Mouse (Mus musculus): ENCODE results near the gene Atp6v1g3. TPM values are rescaled to one million over a fixed set of nuclear protein-coding genes. Genes with fewer than 3 reads are reported as not detected.

Atp6v1g3 gene
- not detected in 2 replicates for polyA plus RNA-seq (2016; fragmentation: Nextera tagmentation; extraction: Ambion mirVana)

DNA sequence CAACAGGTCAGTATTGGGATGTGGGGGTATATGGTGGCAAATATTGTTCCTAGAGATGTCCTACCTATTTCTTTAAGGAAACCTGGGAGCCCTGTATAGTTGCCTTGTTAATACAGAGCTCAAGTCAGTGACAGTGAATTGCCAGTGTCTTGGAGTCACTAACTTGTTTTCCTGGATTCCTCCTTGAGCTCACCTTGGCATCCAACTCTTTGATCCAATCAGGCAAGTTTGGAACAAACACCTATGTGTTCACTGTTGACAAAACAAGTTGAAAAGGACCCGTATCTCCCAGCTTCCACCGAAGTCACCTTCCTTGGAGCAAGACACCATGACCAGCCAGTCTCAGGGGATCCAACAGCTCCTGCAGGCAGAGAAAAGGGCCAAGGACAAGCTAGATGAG lies at the start of gene Atp6v1g3:
TSS of gene Atp6v1g3 (plus strand) at position 301 of the 400 bp plus-strand sequence.
- no peaks in the 10 kb centered on the region for H3K36me3 ChIP-seq
- no peak within 1 kb of the TSS for H3K4me3 ChIP-seq
- H3K4me2 ChIP-seq: no peak within 1 kb of the TSS
- no peaks in the 10 kb centered on the region for H3K9me3 ChIP-seq (replicated peaks)
- ATAC-seq: no peak
- H3K9ac ChIP-seq: no peak within 1 kb of the TSS
- no peaks in the 10 kb centered on the region for H3K27me3 ChIP-seq (replicated peaks)
- H3K27ac ChIP-seq: no peak within 1 kb of the TSS
- WGBS (ENCODE audit: insufficient replicate concordance): 72% methylated on average over 2 of the region's 2 CpGs
- H3K4me1 ChIP-seq: no peaks in the 10 kb centered on the region

DNA sequence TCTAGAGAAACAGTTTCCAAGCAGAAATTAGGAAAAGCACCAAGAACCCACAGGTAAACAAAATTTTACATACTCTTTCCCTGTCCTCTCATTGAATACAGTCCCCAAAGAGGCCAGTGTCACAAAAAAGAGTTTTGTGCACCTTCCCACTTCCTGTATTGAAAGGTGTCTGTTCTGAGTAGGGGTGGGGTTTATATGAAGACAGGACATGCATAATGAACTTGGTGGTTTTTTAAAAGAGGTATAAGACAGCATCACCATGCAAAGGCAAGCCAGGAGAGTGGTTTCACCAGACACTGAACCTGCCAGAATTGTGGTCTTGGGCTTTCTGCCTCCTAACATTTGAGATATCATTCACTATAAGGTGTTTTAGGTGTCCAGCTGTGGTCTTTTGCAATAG lies 40.5 kb upstream of the Atp6v1g3 start:
- no peaks in the 10 kb centered on the region for H3K27me3 ChIP-seq (replicated peaks)
- H3K4me3 ChIP-seq: no peak overlapping the region
- peaks cover under 1% of the 10 kb centered on the region; the same call in 1 of the 2 replicates for H3K9me3 ChIP-seq (replicated peaks)
- no peak for ATAC-seq
- no peak overlapping the region for H3K9ac ChIP-seq
- no peak overlapping the region for H3K4me2 ChIP-seq
- H3K4me1 ChIP-seq: no peaks in the 10 kb centered on the region
- H3K36me3 ChIP-seq: no peaks in the 10 kb centered on the region
- H3K27ac ChIP-seq: no peak overlapping the region

DNA sequence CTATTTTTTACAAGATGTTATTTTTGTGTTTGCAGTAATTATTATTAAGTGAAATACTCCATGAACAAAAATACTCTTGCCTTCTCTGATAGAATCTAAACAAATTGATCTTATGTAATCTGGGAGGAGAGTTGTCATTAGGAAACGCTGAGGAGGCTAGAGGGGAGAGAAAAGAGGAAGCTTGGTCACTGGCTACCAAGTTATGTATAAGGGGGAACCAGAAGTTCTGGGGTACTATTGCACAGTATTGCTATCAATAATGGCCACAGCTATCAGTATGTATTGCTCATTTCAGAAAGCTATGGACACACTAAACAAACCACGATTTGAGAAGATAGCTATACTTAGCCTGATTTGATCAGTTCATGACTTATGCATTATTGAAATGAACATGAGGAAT lies 36.3 kb upstream of the Atp6v1g3 start:
- Histone ChIP-seq H3K4me2 (no peak overlapping the region), H3K9ac (no peak overlapping the region), H3K4me1 (no peaks in the 10 kb centered on the region), H3K36me3 (no peaks in the 10 kb centered on the region), H3K27me3 (replicated peaks) (no peaks in the 10 kb centered on the region), H3K4me3 (no peak overlapping the region), H3K27ac (no peak overlapping the region), H3K9me3 (replicated peaks) (no peaks in the 10 kb centered on the region)
- WGBS (ENCODE audit: insufficient replicate concordance): 39% methylated on average over 2 of the region's 2 CpGs
- no peak for ATAC-seq

DNA sequence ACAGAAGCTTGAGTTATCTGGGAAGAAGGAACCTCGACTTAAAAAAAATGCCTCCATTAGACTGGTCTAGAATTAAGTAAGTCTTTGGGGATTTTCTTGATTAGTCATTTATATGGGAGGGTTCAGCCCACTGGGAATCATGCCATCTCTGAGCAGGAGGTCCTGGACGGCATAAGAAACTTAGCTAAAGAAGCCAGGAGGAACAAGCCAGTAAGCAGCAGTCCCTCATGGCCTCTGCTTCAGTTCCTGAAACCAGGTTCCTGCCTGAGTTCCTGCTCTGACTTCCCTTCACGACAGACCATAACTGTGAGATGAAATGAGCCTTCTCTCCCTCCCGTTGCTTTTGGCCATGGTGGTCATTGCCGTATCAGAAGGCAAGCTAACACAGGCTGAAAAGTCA lies 29.6 kb upstream of the Atp6v1g3 start:
- ATAC-seq: no peak
- Histone ChIP-seq H3K27ac (no peak overlapping the region), H3K9ac (no peak overlapping the region), H3K27me3 (replicated peaks) (no peaks in the 10 kb centered on the region), H3K36me3 (no peaks in the 10 kb centered on the region), H3K4me3 (no peak overlapping the region), H3K4me2 (no peak overlapping the region), H3K4me1 (no peaks in the 10 kb centered on the region), H3K9me3 (replicated peaks) (no peaks in the 10 kb centered on the region)
- 36% methylated on average over 5 of the region's 5 CpGs for WGBS (ENCODE audit: insufficient replicate concordance)

DNA sequence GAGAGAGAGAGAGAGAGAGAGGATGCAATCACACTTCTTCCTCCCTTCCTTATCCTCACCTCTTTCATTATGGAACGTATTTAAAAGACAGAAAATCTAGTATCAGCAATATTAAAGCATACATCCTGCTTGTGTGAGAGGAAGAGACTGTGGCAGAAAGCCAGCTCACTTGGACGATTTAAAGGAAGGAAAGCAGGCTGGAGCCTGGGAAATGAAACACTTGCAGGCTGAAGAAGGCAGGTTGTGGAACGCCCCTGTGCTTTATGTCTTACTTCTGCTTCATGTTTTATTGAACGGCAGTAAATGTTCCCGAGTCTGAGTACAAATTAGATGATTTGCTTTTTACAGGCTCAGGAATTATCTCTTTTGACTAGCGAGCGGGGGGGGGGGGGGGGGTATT lies 29.1 kb upstream of the Atp6v1g3 start:
- H3K27me3 ChIP-seq (replicated peaks): no peaks in the 10 kb centered on the region
- no peaks in the 10 kb centered on the region for H3K36me3 ChIP-seq
- 46% methylated on average over 7 of the region's 7 CpGs for WGBS (ENCODE audit: insufficient replicate concordance)
- H3K4me1 ChIP-seq: no peaks in the 10 kb centered on the region
- no peak overlapping the region for H3K4me2 ChIP-seq
- no peak overlapping the region for H3K27ac ChIP-seq
- H3K9ac ChIP-seq: no peak overlapping the region
- no peak overlapping the region for H3K4me3 ChIP-seq
- H3K9me3 ChIP-seq (replicated peaks): no peaks in the 10 kb centered on the region
- no peak for ATAC-seq

DNA sequence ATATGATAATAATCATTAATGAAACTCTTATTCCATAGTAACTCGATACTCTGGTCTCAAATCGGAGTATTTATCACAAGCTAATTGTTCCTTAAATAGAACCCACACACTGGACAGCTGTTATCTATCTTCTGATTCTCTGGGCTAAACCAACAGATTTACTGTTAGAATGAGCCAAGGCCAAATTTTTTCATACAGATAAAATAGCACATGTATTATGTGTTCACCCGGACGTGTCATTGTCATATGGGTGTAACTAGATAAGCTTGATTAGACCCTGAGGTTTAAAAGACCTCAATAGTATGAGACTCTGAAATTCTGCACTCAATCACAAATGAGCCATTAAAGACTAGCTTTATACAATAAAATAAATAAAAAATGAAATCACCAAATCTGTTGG lies 28.4 kb upstream of the Atp6v1g3 start:
- Histone ChIP-seq H3K9me3 (replicated peaks) (no peaks in the 10 kb centered on the region), H3K4me2 (no peak overlapping the region), H3K4me1 (no peaks in the 10 kb centered on the region), H3K4me3 (no peak overlapping the region), H3K9ac (no peak overlapping the region), H3K27ac (no peak overlapping the region), H3K36me3 (no peaks in the 10 kb centered on the region), H3K27me3 (replicated peaks) (no peaks in the 10 kb centered on the region)
- 65% methylated on average over 4 of the region's 4 CpGs for WGBS (ENCODE audit: insufficient replicate concordance)
- no peak for ATAC-seq

DNA sequence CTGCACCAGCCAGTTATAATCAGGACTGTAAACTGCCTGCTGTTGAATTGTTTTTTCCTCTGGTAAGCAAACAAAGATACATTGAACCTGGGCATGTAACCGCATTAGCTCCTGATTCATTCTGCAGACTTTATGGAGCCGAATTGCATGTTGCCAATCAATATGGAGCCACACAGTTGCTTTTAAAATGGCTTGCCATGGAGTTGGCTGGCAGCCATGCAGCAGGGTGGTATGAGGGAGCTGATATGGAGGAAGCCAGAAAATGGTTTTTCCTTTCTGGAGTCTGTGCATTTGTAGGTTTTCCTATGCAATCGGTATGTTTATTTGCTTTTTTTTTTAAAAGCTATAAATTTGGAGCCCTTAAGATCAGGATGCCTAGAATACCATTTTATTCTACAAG lies 28.0 kb upstream of the Atp6v1g3 start:
- WGBS (ENCODE audit: insufficient replicate concordance): 81% methylated on average over 3 of the region's 3 CpGs
- Histone ChIP-seq H3K4me1 (no peaks in the 10 kb centered on the region), H3K9me3 (replicated peaks) (no peaks in the 10 kb centered on the region), H3K27me3 (replicated peaks) (no peaks in the 10 kb centered on the region), H3K27ac (no peak overlapping the region), H3K4me3 (no peak overlapping the region), H3K36me3 (no peaks in the 10 kb centered on the region), H3K9ac (no peak overlapping the region), H3K4me2 (no peak overlapping the region)
- no peak for ATAC-seq

DNA sequence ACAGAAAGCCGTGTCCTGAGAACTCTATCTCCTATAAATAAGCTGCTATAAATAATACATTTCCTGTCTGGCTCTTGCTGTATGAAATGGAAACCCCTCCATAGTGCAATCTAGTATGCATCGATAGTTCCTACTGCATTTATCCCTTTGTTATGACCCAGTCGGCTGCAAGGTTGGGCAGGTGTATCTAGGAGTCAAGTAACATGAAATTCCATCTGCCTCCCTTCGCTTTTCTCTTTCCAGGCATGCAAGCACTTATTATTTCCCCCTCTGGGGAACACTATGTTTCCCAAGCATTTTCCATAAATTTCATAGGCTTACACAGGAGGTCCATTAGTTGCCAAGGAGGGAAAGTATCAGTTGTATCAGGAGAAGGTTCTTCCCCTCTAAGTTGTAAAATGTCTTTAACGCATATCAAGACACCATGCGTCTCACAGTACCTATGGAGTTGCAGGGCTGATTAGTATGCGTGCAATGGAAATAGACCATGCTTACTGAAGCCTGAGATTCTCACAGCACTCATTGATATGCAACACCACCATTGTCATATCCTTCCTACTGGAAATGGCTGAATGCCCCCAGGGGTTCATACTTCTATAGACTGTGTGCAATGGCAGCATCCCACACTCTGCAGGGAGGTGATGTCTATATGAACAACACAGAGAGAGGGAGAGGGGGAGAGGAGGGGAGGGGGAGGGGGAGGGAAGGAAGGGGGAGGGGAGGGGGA lies 26.9 kb upstream of the Atp6v1g3 start:
- Histone ChIP-seq H3K4me3 (no peak overlapping the region), H3K4me1 (no peaks in the 10 kb centered on the region), H3K27ac (no peak overlapping the region), H3K9me3 (replicated peaks) (no peaks in the 10 kb centered on the region), H3K36me3 (no peaks in the 10 kb centered on the region), H3K27me3 (replicated peaks) (no peaks in the 10 kb centered on the region), H3K4me2 (no peak overlapping the region), H3K9ac (no peak overlapping the region)
- no peak for ATAC-seq
- WGBS (ENCODE audit: insufficient replicate concordance): 75% methylated on average over 7 of the region's 7 CpGs

DNA sequence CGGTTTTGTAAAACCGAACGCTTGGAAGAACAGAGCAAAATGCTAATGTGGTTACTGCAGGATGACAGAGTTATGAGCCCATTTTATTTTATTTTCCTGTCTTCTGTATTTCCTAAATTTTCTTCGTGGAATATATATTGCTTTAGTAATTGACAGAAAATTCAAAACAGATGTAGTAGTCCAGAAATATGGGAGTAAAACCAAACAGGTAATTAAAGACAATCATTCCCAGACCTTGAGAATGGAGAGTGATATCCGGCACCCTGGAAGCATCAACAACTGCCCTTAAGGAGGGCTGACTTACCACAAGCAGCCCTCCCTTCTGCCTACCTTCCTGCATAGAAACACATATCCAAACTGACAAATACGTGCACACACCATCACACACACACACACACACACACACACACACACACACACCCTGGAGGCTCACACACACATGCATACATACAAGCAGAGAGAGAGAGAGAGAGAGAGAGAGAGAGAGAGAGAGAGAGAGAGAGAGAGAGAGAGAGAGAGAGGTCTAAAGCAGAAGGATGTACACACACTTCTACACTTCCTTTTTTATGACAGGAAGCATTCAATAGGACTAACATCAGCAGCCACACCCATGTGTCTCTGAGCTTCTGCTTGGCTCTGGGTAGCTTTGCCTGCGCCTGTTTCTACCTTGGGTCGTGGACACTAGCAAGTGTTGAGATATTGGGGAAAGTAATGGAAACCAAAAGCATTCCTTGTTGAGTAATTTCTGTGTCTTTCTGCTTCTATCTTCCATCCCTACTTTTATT lies 25.6 kb upstream of the Atp6v1g3 start:
- Histone ChIP-seq H3K27me3 (replicated peaks) (no peaks in the 10 kb centered on the region), H3K27ac (no peak overlapping the region), H3K4me2 (no peak overlapping the region), H3K4me3 (no peak overlapping the region), H3K4me1 (no peaks in the 10 kb centered on the region), H3K9ac (no peak overlapping the region), H3K9me3 (replicated peaks) (no peaks in the 10 kb centered on the region), H3K36me3 (no peaks in the 10 kb centered on the region)
- 62% methylated on average over 8 of the region's 8 CpGs for WGBS (ENCODE audit: insufficient replicate concordance)
- no peak for ATAC-seq

DNA sequence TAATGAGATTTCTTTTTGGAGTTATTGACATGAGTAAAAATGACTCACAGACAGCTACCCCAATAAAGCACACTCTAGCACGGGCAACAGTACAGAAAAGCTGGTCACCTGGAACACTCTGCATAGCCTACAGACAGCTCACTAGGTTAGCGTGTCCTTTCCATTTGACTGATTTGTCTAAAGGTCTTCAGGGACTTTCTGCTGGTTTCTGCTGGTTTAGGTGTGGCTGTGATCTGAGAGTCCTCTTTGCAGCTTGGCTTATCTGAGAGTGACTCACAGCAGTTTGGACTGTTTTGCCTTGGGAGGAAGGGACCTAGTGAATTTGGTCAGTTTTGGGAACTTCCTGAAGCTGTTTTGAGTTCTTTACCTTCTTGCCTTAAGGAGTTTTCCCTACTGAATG lies 24.8 kb upstream of the Atp6v1g3 start:
- no peaks in the 10 kb centered on the region for H3K9me3 ChIP-seq (replicated peaks)
- no peak overlapping the region for H3K4me3 ChIP-seq
- 62% methylated on average over 2 of the region's 2 CpGs for WGBS (ENCODE audit: insufficient replicate concordance)
- no peaks in the 10 kb centered on the region for H3K27me3 ChIP-seq (replicated peaks)
- H3K4me2 ChIP-seq: no peak overlapping the region
- H3K27ac ChIP-seq: no peak overlapping the region
- no peak overlapping the region for H3K9ac ChIP-seq
- ATAC-seq: no peak
- H3K4me1 ChIP-seq: no peaks in the 10 kb centered on the region
- no peaks in the 10 kb centered on the region for H3K36me3 ChIP-seq

DNA sequence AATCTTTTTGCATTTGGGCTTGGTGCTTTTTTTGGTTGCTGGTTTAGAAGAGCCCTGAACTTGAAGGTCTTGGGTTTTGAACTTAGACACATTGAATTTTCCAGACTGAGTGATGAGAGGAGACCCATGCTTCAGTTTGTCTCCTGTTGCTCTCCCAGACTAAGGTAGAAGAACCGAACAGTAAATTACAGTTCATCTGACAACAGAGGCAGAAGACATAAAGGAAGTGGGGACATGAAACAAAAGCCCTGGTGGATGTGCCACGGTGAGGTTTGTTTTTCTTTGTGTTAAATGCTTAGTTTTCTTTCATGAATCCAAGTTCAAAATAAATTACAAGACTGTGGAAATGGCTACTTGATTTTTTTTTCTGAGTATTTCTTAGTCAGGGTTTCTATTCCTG lies 22.6 kb upstream of the Atp6v1g3 start:
- no peaks in the 10 kb centered on the region for H3K4me1 ChIP-seq

DNA sequence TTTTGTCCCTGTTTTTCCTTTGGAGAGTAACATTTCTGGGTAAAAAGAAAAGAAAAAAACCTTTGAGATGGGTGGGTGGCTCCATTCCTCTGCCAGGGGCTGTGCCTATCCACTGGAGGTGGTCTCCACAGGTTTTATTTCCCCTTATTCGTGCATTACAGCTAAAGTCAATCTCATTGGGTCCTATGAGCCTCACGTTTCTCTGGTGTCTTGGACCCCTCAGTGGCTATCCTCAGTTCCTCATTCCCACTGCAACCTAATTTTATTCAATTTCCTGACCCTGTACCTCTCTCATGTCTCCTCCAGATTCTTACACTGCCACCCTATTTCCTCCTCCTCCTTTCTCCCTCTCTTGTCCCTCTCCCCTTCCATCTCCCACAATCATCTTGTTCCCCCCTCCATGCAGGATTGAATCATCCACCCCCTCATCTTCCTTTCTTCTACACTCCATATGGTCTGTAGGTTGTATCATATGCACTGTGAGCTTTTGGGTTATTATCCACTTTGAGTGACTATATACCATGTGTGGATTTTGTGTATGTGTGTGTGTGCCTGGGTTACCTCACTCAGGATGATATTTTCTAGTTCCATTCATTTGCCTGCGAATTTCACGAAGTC lies 17.3 kb upstream of the Atp6v1g3 start:
- Histone ChIP-seq H3K4me2 (no peak overlapping the region), H3K36me3 (no peaks in the 10 kb centered on the region), H3K4me3 (no peak overlapping the region), H3K4me1 (no peaks in the 10 kb centered on the region), H3K9me3 (replicated peaks) (no peaks in the 10 kb centered on the region), H3K27me3 (replicated peaks) (no peaks in the 10 kb centered on the region), H3K9ac (no peak overlapping the region), H3K27ac (no peak overlapping the region)
- no peak for ATAC-seq
- WGBS (ENCODE audit: insufficient replicate concordance): 52% methylated on average over 4 of the region's 4 CpGs

More for the DNA sequence above, 22.6 kb upstream of the Atp6v1g3 start:
- Histone ChIP-seq H3K27ac (no peak overlapping the region), H3K9me3 (replicated peaks) (no peaks in the 10 kb centered on the region), H3K36me3 (no peaks in the 10 kb centered on the region), H3K4me3 (no peak overlapping the region), H3K27me3 (replicated peaks) (no peaks in the 10 kb centered on the region), H3K4me2 (no peak overlapping the region), H3K9ac (no peak overlapping the region)
- 49% methylated on average over 2 of the region's 2 CpGs for WGBS (ENCODE audit: insufficient replicate concordance)
- ATAC-seq: no peak

All from liver, embryonic 12.5 days (tissue).